Mouse (Mus musculus) intestine, embryonic 15.5 days (tissue): ENCODE measurements around the gene Asap3. TPM values are rescaled to one million over a fixed set of nuclear protein-coding genes. Genes with fewer than 3 reads are reported as not detected.
A peak's percentile ranks its signal among the peaks of the same experiment; 100 is the strongest.

ENCODE experiments used
- ATAC-seq: fragments of 200-750 bp; cut with Nextera tagmentation; 2 replicates; pipeline ENCODE4 v1.8.0; 2017; ENCODE audit warnings: moderate TSS enrichment, moderate library complexity
- H3K27ac ChIP-seq: fragments of 300-500 bp; sonication (generic); 2 replicates; pipeline ENCODE4 v1.5.1; 2015; ENCODE audit warnings: mild to moderate bottlenecking, inconsistent platforms
- H3K27me3 ChIP-seq: fragments of 300-500 bp; sonication (generic); replicated peaks from 2 replicates; pipeline ENCODE4 v1.6.1; 2015; ENCODE audit warnings: inconsistent platforms
- H3K36me3 ChIP-seq: fragments of 300-500 bp; sonication (generic); 2 replicates; pipeline ENCODE4 v1.6.1; 2015; ENCODE audit warnings: inconsistent platforms
- H3K4me1 ChIP-seq: fragments of 300-500 bp; sonication (generic); replicated peaks from 2 replicates; pipeline ENCODE4 v1.6.1; 2015; ENCODE audit warnings: inconsistent platforms
- H3K4me2 ChIP-seq: fragments of 300-500 bp; sonication (generic); replicated peaks from 2 replicates; pipeline ENCODE4 v1.6.1; 2015; ENCODE audit warnings: mild to moderate bottlenecking, inconsistent platforms
- H3K4me3 ChIP-seq: fragments of 300-500 bp; sonication (generic); replicated peaks from 2 replicates; pipeline ENCODE4 v1.5.1; 2015; ENCODE audit warnings: inconsistent platforms
- H3K9ac ChIP-seq: fragments of 300-500 bp; sonication (generic); 2 replicates; pipeline ENCODE4 v1.6.1; 2015; ENCODE audit warnings: inconsistent platforms
- H3K9me3 ChIP-seq: fragments of 300-500 bp; sonication (generic); 2 replicates; pipeline ENCODE4 v1.6.1; 2016; ENCODE audit warnings: inconsistent platforms
- WGBS: fragments of 180-500 bp; shearing (Covaris S2); methylation state at CpG from one replicate; pipeline ENCODE4 v1.1.7; 2015; 5-methylcytosine and 5-hydroxymethylcytosine counted together
- polyA plus RNA-seq: library from polyadenylated mRNA; unstranded; fragments of >200 nt; fragmentation: Nextera tagmentation; extraction: Ambion mirVana; gene quantifications from 2 replicates; pipeline ENCODE4 v1.2.1, GENCODE M21; 2015

The Asap3 gene
- polyA plus RNA-seq, 1 experiment from 2014 or later: 5.4 TPM

GRCm38 (mm10) chr4:136268912-136269311, 62.7 kb downstream of the Asap3 start:
- Histone ChIP-seq H3K4me1 (no peaks in the 10 kb centered on the region), H3K9me3 (0 out of 2 replicates have a peak, but pooled peaks cover 6% of the 10 kb centered on the region), H3K9ac (no peak overlapping the region), H3K36me3 (peaks cover 4% of the 10 kb centered on the region; the same call in 1 of the 2 replicates), H3K4me2 (no peak overlapping the region), H3K27ac (no peak overlapping the region), H3K27me3 (no peaks in the 10 kb centered on the region), H3K4me3 (no peak overlapping the region)
- 96% methylated on average over 1 of the region's 1 CpGs for WGBS
- no peak for ATAC-seq

GRCm38 (mm10) chr4:136270648-136271047, 64.5 kb downstream of the Asap3 start:
- H3K9ac ChIP-seq: no peak overlapping the region
- peaks cover 4% of the 10 kb centered on the region; the same call in 1 of the 2 replicates for H3K36me3 ChIP-seq
- 0 out of 2 replicates have a peak, but pooled peaks cover 6% of the 10 kb centered on the region for H3K9me3 ChIP-seq
- H3K4me3 ChIP-seq: no peak overlapping the region
- no peak overlapping the region for H3K4me2 ChIP-seq
- no peaks in the 10 kb centered on the region for H3K27me3 ChIP-seq
- ATAC-seq: peak; percentile 20; the same call in 1 of the 2 replicates
- no peaks in the 10 kb centered on the region for H3K4me1 ChIP-seq
- WGBS: 89% methylated on average over 8 of the region's 8 CpGs
- H3K27ac ChIP-seq: no peak overlapping the region

DNA sequence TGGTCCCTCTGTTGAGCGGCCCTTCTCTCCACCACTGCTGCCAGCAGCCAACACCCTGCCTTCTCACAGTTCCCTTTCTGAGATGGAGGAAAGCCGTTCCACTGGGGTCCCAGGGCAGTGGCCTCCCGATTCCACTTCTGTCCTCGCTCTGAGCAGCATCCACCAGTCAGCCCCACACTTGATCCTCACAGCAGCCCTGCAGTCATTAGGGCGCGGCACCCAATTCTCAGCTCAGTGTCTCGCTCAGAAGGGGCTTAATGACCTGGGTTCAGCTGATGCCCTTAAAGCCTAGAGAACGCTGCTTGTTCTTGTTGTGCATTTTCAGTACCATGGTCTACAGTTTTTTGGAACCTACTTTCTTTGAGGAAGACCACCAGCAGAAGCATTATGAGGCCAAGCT, 74.9 kb downstream of the Asap3 start:
- Histone ChIP-seq H3K4me1 (peaks cover 22% of the 10 kb centered on the region), H3K27me3 (no peaks in the 10 kb centered on the region), H3K36me3 (no peaks in the 10 kb centered on the region), H3K4me3 (no peak overlapping the region), H3K4me2 (no peak overlapping the region), H3K27ac (no peak overlapping the region), H3K9me3 (no peaks in the 10 kb centered on the region), H3K9ac (no peak overlapping the region)
- 69% methylated on average over 8 of the region's 8 CpGs for WGBS
- no peak for ATAC-seq

- 58% methylated on average over 9 of the region's 9 CpGs for WGBS
Measured at GRCm38 (mm10) chr4:136281611-136282010, 75.4 kb downstream of the Asap3 start.

DNA sequence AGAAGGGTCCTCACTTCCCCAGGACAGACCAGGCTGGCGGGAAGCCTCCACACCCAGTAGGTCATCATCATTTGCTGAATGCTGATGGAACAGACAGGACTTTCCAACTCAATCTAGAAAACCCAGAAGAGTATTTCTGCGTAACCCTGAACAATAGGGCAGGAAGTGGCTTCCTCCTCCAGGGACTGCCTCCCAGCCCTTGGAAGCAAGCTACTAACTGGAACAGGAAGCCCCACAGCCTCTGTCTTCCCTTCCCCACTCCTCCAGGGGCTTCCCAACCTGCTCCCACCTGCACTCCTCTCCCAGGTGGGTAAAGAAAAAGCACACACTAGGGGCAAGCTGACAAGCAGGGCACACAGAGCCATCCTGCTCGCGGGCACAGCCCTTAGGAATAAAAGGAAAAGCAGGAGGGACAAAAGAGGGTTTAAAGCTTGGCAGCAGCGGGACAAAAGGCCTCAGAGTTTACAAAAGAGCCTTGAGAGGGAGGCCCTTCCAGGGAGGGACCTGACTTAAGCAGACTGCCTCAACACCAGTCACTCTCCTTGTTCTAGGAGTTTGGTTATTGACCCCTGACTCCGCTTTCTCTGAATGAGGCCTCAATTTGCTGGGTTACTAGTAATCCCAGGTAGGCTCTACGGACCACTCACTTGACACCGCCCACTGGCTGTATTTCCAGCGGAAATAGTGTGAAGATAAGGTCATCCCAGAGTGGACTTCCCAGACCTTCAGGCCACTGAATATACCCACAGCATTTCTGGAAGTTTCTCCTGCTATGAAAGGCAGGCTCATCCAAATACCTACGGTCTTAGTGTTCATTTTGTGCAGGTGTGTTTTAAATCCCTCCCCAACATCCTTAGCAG, 76.7 kb downstream of the Asap3 start:
- Histone ChIP-seq H3K9ac (peak overlapping the region; percentile 30), H3K4me3 (no peak overlapping the region), H3K27me3 (no peaks in the 10 kb centered on the region), H3K27ac (peak overlapping the region; percentile 94), H3K4me1 (peaks cover 28% of the 10 kb centered on the region), H3K4me2 (peak overlapping the region; percentile 26), H3K36me3 (peaks cover 1% of the 10 kb centered on the region), H3K9me3 (no peaks in the 10 kb centered on the region)
- WGBS: 48% methylated on average over 10 of the region's 10 CpGs
- no peak for ATAC-seq

More at GRCm38 (mm10) chr4:136281611-136282010, 75.4 kb downstream of the Asap3 start:
- H3K9ac ChIP-seq: no peak overlapping the region
- no peaks in the 10 kb centered on the region for H3K36me3 ChIP-seq
- ATAC-seq: no peak
- peaks cover 26% of the 10 kb centered on the region for H3K4me1 ChIP-seq
- H3K4me3 ChIP-seq: no peak overlapping the region
- H3K9me3 ChIP-seq: no peaks in the 10 kb centered on the region
- H3K27me3 ChIP-seq: no peaks in the 10 kb centered on the region
- no peak overlapping the region for H3K27ac ChIP-seq
- H3K4me2 ChIP-seq: no peak overlapping the region

DNA sequence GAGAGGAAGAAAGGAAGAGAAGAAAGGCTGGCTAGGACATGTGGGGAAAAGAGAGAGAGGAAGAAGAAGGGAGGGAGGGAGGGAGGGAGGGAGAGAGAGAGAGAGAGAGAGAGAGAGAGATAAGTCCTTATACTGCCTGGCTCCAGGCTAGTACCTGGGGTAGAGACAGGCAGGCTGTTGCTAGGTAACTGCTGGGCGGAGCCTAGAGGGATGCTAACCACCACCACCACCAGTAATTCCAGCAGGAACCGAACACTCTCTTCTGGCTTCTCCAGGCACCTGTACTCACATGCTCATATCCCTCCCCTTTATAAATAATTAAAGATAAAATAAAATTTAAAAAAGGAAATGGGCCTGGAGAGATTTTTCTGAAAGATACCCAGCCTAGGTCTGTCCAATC, 77.6 kb downstream of the Asap3 start:
- H3K9ac ChIP-seq: no peak overlapping the region
- 38% methylated on average over 2 of the region's 2 CpGs for WGBS
- H3K27me3 ChIP-seq: no peaks in the 10 kb centered on the region
- H3K36me3 ChIP-seq: peaks cover 8% of the 10 kb centered on the region
- H3K27ac ChIP-seq: peak overlapping the region; percentile 94
- no peak for ATAC-seq
- H3K4me3 ChIP-seq: no peak overlapping the region
- H3K4me1 ChIP-seq: peaks cover 28% of the 10 kb centered on the region
- H3K4me2 ChIP-seq: peak overlapping the region; percentile 82
- no peaks in the 10 kb centered on the region for H3K9me3 ChIP-seq

DNA sequence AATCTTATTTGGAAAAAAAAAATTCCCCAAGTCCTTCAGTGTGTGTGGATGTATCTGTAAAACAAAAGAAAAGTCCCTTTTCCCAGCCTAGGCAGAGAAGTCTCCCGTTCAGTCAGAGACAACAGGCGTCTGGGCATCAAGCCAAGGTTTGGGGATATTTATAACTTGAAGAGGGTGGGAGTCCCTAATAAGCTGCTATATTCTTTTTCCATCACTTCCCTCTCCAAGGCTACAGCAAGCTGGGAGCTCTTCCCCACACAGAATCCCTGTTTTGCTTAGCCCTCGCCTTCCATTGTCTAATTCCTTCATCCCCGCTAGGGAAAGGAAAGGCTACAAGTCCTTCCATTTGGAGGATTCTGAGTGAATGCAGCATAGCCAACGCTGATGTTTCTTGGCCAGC, 78.3 kb downstream of the Asap3 start, which contains the start of gene Zfp46:
Gene Zfp46, plus strand, starts transcription at position 229 of the 400 bp plus-strand sequence.
- no peaks in the 10 kb centered on the region for H3K27me3 ChIP-seq
- H3K4me2 ChIP-seq: peak within 1 kb of the TSS; percentile 82
- peaks cover 15% of the 10 kb centered on the region for H3K36me3 ChIP-seq
- peaks cover 28% of the 10 kb centered on the region for H3K4me1 ChIP-seq
- no peak for ATAC-seq
- H3K27ac ChIP-seq: peak within 1 kb of the TSS; percentile 94
- peak within 1 kb of the TSS; percentile 50 for H3K9ac ChIP-seq
- no peaks in the 10 kb centered on the region for H3K9me3 ChIP-seq
- peak within 1 kb of the TSS; percentile 65 for H3K4me3 ChIP-seq
- 31% methylated on average over 5 of the region's 5 CpGs for WGBS

- 28% methylated on average over 6 of the region's 6 CpGs for WGBS
- peaks cover 28% of the 10 kb centered on the region for H3K4me1 ChIP-seq
- peak overlapping the region; percentile 50 for H3K9ac ChIP-seq
- ATAC-seq: peak; percentile 0; the same call in 1 of the 2 replicates
- H3K4me2 ChIP-seq: peak overlapping the region; percentile 82
- H3K9me3 ChIP-seq: no peaks in the 10 kb centered on the region
- H3K4me3 ChIP-seq: peak overlapping the region; percentile 65
- H3K27me3 ChIP-seq: no peaks in the 10 kb centered on the region
- H3K36me3 ChIP-seq: peaks cover 19% of the 10 kb centered on the region
- peak overlapping the region; percentile 94 for H3K27ac ChIP-seq
Measured at GRCm38 (mm10) chr4:136284891-136285290, 78.7 kb downstream of the Asap3 start.

DNA sequence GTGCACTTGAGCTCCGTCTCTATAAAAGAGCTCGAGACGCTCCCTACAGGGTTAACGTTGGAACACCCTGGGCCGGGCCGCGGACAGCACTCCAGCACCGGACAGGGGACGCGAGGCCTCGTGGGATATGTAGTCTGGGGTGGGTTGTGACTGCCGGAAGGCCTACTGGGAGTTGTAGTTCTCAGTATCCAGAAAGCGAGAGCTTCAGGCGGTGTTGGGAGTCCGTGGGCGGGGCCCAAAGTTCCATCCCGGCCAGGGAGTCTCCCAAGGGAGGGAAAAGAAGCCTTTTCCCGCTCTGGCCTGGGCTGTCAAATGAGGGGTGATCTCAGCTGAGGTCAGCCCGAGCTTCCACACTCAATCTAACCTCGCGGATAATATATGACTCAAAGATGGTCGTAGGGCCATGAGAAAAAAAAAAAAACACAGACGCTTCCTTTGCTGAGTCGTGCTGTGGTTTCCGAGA, 79.2 kb downstream of the Asap3 start:
- peak overlapping the region; percentile 82 for H3K4me2 ChIP-seq
- peak overlapping the region; percentile 94 for H3K27ac ChIP-seq
- ATAC-seq: peak; percentile 96
- no peaks in the 10 kb centered on the region for H3K9me3 ChIP-seq
- H3K9ac ChIP-seq: peak overlapping the region; percentile 50
- H3K4me3 ChIP-seq: peak overlapping the region; percentile 65
- under 1% methylated on average over 25 of the region's 25 CpGs for WGBS
- peaks cover 24% of the 10 kb centered on the region for H3K36me3 ChIP-seq
- H3K4me1 ChIP-seq: peaks cover 28% of the 10 kb centered on the region
- H3K27me3 ChIP-seq: no peaks in the 10 kb centered on the region

- H3K9ac ChIP-seq: peak overlapping the region; percentile 72
- H3K36me3 ChIP-seq: peaks cover 29% of the 10 kb centered on the region
- peaks cover 28% of the 10 kb centered on the region for H3K4me1 ChIP-seq
- no peaks in the 10 kb centered on the region for H3K27me3 ChIP-seq
- under 1% methylated on average over 29 of the region's 29 CpGs for WGBS
- no peaks in the 10 kb centered on the region for H3K9me3 ChIP-seq
- peak overlapping the region; percentile 65 for H3K4me3 ChIP-seq
- ATAC-seq: peak; percentile 93
- peak overlapping the region; percentile 94 for H3K27ac ChIP-seq
- H3K4me2 ChIP-seq: peak overlapping the region; percentile 82
Measured at GRCm38 (mm10) chr4:136285811-136286371, 79.7 kb downstream of the Asap3 start.

GRCm38 (mm10) chr4:136289918-136290780, 84.0 kb downstream of the Asap3 start:
- H3K4me1 ChIP-seq: peaks cover 6% of the 10 kb centered on the region
- no peak overlapping the region for H3K27ac ChIP-seq
- H3K4me3 ChIP-seq: no peak overlapping the region
- H3K9ac ChIP-seq: no peak overlapping the region
- no peaks in the 10 kb centered on the region for H3K9me3 ChIP-seq
- peaks cover 47% of the 10 kb centered on the region for H3K36me3 ChIP-seq
- no peaks in the 10 kb centered on the region for H3K27me3 ChIP-seq
- no peak overlapping the region for H3K4me2 ChIP-seq
- ATAC-seq: no peak
- 68% methylated on average over 66 of the region's 66 CpGs for WGBS
